Mouse (Mus musculus) ovary, adult 18-20 months (tissue): ENCODE data around the gene Nme7.

Experiments
- DNase-seq: peaks from one replicate; pipeline ENCODE4 v3.0.0; 2022; ENCODE audit warnings: low spot score, mixed read lengths

Gene Nme7

GRCm38 (mm10) chr1:164303821-164304220 is at the start of gene Nme7:
Nme7 (plus strand) TSS chr1:164304121.
- no peak for DNase-seq

GRCm38 (mm10) chr1:164254836-164255235 is 49.1 kb upstream of the Nme7 start:
- DNase-seq: no peak

GRCm38 (mm10) chr1:164260171-164261028 is 43.5 kb upstream of the Nme7 start:
- no peak for DNase-seq

GRCm38 (mm10) chr1:164261553-164261952 is 42.4 kb upstream of the Nme7 start:
- DNase-seq: no peak

GRCm38 (mm10) chr1:164270941-164271340 is 33.0 kb upstream of the Nme7 start:
- DNase-seq: no peak

- DNase-seq: no peak
Measured at GRCm38 (mm10) chr1:164273659-164274058, 30.3 kb upstream of the Nme7 start.

GRCm38 (mm10) chr1:164275455-164275954 is 28.4 kb upstream of the Nme7 start, which contains the start of gene Ccdc181:
Ccdc181 (plus strand) TSS chr1:164275585.
- DNase-seq: peak; percentile 94

- no peak for DNase-seq
Measured at GRCm38 (mm10) chr1:164276552-164276951, 27.4 kb upstream of the Nme7 start.

- no peak for DNase-seq
Measured at GRCm38 (mm10) chr1:164279332-164279731, 24.6 kb upstream of the Nme7 start.

- DNase-seq: no peak
Measured at GRCm38 (mm10) chr1:164284007-164284406, 19.9 kb upstream of the Nme7 start.

- no peak for DNase-seq
Measured at GRCm38 (mm10) chr1:164287406-164287805, 16.5 kb upstream of the Nme7 start.

GRCm38 (mm10) chr1:164292040-164292439 is 11.9 kb upstream of the Nme7 start:
- no peak for DNase-seq

GRCm38 (mm10) chr1:164294071-164294470 is 9.8 kb upstream of the Nme7 start:
- no peak for DNase-seq

- no peak for DNase-seq
Measured at GRCm38 (mm10) chr1:164296473-164296872, 7.4 kb upstream of the Nme7 start.

GRCm38 (mm10) chr1:164301949-164302348 is 2.0 kb upstream of the Nme7 start:
- DNase-seq: no peak

- peak; percentile 95 for DNase-seq
Measured at GRCm38 (mm10) chr1:164307124-164307751, 3.3 kb downstream of the Nme7 start, which contains the start of gene Blzf1. Blzf1 (minus strand) TSS chr1:164307489.

GRCm38 (mm10) chr1:164307922-164308321 is 4.0 kb downstream of the Nme7 start:
- no peak for DNase-seq

- DNase-seq: no peak
Measured at GRCm38 (mm10) chr1:164314085-164314484, 10.2 kb downstream of the Nme7 start.

- DNase-seq: no peak
Measured at GRCm38 (mm10) chr1:164315266-164315665, 11.3 kb downstream of the Nme7 start.

- DNase-seq: no peak
Measured at GRCm38 (mm10) chr1:164316697-164317096, 12.8 kb downstream of the Nme7 start.

- no peak for DNase-seq
Measured at GRCm38 (mm10) chr1:164317261-164317660, 13.3 kb downstream of the Nme7 start.

GRCm38 (mm10) chr1:164318474-164318873 is 14.6 kb downstream of the Nme7 start:
- no peak for DNase-seq

- no peak for DNase-seq
Measured at GRCm38 (mm10) chr1:164319542-164320140, 15.7 kb downstream of the Nme7 start.
